Mouse (Mus musculus): ENCODE measurements at regions not wholly inside any gene's neighbourhood (a gene's known extent, or its start where the extent isn't known, plus 50 kb on each side); places are given as distances from the start of the nearest gene placed in this dataset.
"Not testable (repeated sequence)": the region's sequence is repeated elsewhere in the genome, so short reads cannot be mapped to it uniquely, and the experiment has no call there.

- WGBS: 51% methylated on average over 2 of the region's 2 CpGs
Measured at GRCm38 (mm10) chr16:51048650-51049049, 457.7 kb upstream of the Ccdc54 start.

GRCm38 (mm10) chr16:51048169-51048568, 457.2 kb upstream of the Ccdc54 start:
- TF ChIP-seq CTCF (IDR thresholded peaks at IDR 0.05; ENCODE audit: insufficient read depth, low read depth, low read length) (no peak), POLR2A (IDR thresholded peaks at IDR 0.05; ENCODE audit: insufficient read depth, low read depth, low read length) (no peak)
- no peaks in the 10 kb centered on the region for H3K4me1 ChIP-seq (ENCODE audit: control insufficient read depth, insufficient read depth, low read length)
- no peak overlapping the region for H3K4me3 ChIP-seq (ENCODE audit: insufficient read depth, low read depth, low read length)
- WGBS: 93% methylated on average over 4 of the region's 4 CpGs
- no peak overlapping the region for H3K27ac ChIP-seq (ENCODE audit: insufficient read depth, low read depth, low read length)

More at GRCm38 (mm10) chr16:51048650-51049049, 457.7 kb upstream of the Ccdc54 start:
- Histone ChIP-seq H3K4me1 (ENCODE audit: control insufficient read depth, insufficient read depth, low read length) (no peaks in the 10 kb centered on the region), H3K27ac (ENCODE audit: insufficient read depth, low read depth, low read length) (no peak overlapping the region), H3K4me3 (ENCODE audit: insufficient read depth, low read depth, low read length) (no peak overlapping the region)
- no peak for TF ChIP-seq CTCF (IDR thresholded peaks at IDR 0.05; ENCODE audit: insufficient read depth, low read depth, low read length)
- no peak for TF ChIP-seq POLR2A (IDR thresholded peaks at IDR 0.05; ENCODE audit: insufficient read depth, low read depth, low read length)

- Histone ChIP-seq H3K4me1 (ENCODE audit: control insufficient read depth, insufficient read depth, low read length) (no peaks in the 10 kb centered on the region), H3K27ac (ENCODE audit: insufficient read depth, low read depth, low read length) (no peak overlapping the region), H3K4me3 (ENCODE audit: insufficient read depth, low read depth, low read length) (no peak overlapping the region)
- TF ChIP-seq POLR2A (IDR thresholded peaks at IDR 0.05; ENCODE audit: insufficient read depth, low read depth, low read length): no peak
- WGBS: 82% methylated on average over 4 of the region's 4 CpGs
Measured at GRCm38 (mm10) chr16:51041311-51041710, 450.4 kb upstream of the Ccdc54 start.

GRCm38 (mm10) chr16:51002876-51003275, 411.9 kb upstream of the Ccdc54 start:
- Histone ChIP-seq H3K4me3 (ENCODE audit: insufficient read depth, low read depth, low read length) (no peak overlapping the region), H3K4me1 (ENCODE audit: control insufficient read depth, insufficient read depth, low read length) (no peaks in the 10 kb centered on the region), H3K27ac (ENCODE audit: insufficient read depth, low read depth, low read length) (no peak overlapping the region)
- TF ChIP-seq POLR2A (IDR thresholded peaks at IDR 0.05; ENCODE audit: insufficient read depth, low read depth, low read length) (no peak), CTCF (IDR thresholded peaks at IDR 0.05; ENCODE audit: insufficient read depth, low read depth, low read length) (no peak)

- WGBS: 73% methylated on average over 2 of the region's 2 CpGs
- Histone ChIP-seq H3K4me3 (ENCODE audit: insufficient read depth, low read depth, low read length) (no peak overlapping the region), H3K4me1 (ENCODE audit: control insufficient read depth, insufficient read depth, low read length) (no peaks in the 10 kb centered on the region), H3K27ac (ENCODE audit: insufficient read depth, low read depth, low read length) (no peak overlapping the region)
- TF ChIP-seq CTCF (IDR thresholded peaks at IDR 0.05; ENCODE audit: insufficient read depth, low read depth, low read length): no peak
Measured at GRCm38 (mm10) chr16:50964395-50964794, 373.4 kb upstream of the Ccdc54 start.

- WGBS: 81% methylated on average over 4 of the region's 4 CpGs
- Histone ChIP-seq H3K4me3 (ENCODE audit: insufficient read depth, low read depth, low read length) (no peak overlapping the region), H3K27ac (ENCODE audit: insufficient read depth, low read depth, low read length) (no peak overlapping the region), H3K4me1 (ENCODE audit: control insufficient read depth, insufficient read depth, low read length) (no peaks in the 10 kb centered on the region)
- TF ChIP-seq CTCF (IDR thresholded peaks at IDR 0.05; ENCODE audit: insufficient read depth, low read depth, low read length) (no peak), POLR2A (IDR thresholded peaks at IDR 0.05; ENCODE audit: insufficient read depth, low read depth, low read length) (no peak)
Measured at GRCm38 (mm10) chr16:50944091-50944490, 353.1 kb upstream of the Ccdc54 start.

GRCm38 (mm10) chr16:50943581-50943980, 352.6 kb upstream of the Ccdc54 start:
- 94% methylated on average over 6 of the region's 6 CpGs for WGBS
- H3K4me3 ChIP-seq (ENCODE audit: insufficient read depth, low read depth, low read length); H3K4me1 ChIP-seq (ENCODE audit: control insufficient read depth, insufficient read depth, low read length); H3K27ac ChIP-seq (ENCODE audit: insufficient read depth, low read depth, low read length): not testable (repeated sequence)

GRCm38 (mm10) chr16:50942291-50942690, 351.3 kb upstream of the Ccdc54 start:
- TF ChIP-seq POLR2A (IDR thresholded peaks at IDR 0.05; ENCODE audit: insufficient read depth, low read depth, low read length): no peak
- no peak for TF ChIP-seq CTCF (IDR thresholded peaks at IDR 0.05; ENCODE audit: insufficient read depth, low read depth, low read length)
- no peak overlapping the region for H3K27ac ChIP-seq (ENCODE audit: insufficient read depth, low read depth, low read length)
- H3K4me3 ChIP-seq (ENCODE audit: insufficient read depth, low read depth, low read length): no peak overlapping the region
- no peaks in the 10 kb centered on the region for H3K4me1 ChIP-seq (ENCODE audit: control insufficient read depth, insufficient read depth, low read length)

- no peak for TF ChIP-seq CTCF (IDR thresholded peaks at IDR 0.05; ENCODE audit: insufficient read depth, low read depth, low read length)
- TF ChIP-seq POLR2A (IDR thresholded peaks at IDR 0.05; ENCODE audit: insufficient read depth, low read depth, low read length): no peak
- no peak overlapping the region for H3K4me3 ChIP-seq (ENCODE audit: insufficient read depth, low read depth, low read length)
- H3K4me1 ChIP-seq (ENCODE audit: control insufficient read depth, insufficient read depth, low read length): no peaks in the 10 kb centered on the region
- no peak overlapping the region for H3K27ac ChIP-seq (ENCODE audit: insufficient read depth, low read depth, low read length)
- 48% methylated on average over 6 of the region's 6 CpGs for WGBS
Measured at GRCm38 (mm10) chr16:50939316-50939715, 348.4 kb upstream of the Ccdc54 start.

GRCm38 (mm10) chr16:50907732-50908131, 316.8 kb upstream of the Ccdc54 start:
- 37% methylated on average over 2 of the region's 2 CpGs for WGBS
- H3K27ac ChIP-seq (ENCODE audit: insufficient read depth, low read depth, low read length): no peak overlapping the region
- H3K4me1 ChIP-seq (ENCODE audit: control insufficient read depth, insufficient read depth, low read length): no peaks in the 10 kb centered on the region
- H3K4me3 ChIP-seq (ENCODE audit: insufficient read depth, low read depth, low read length): no peak overlapping the region
- TF ChIP-seq CTCF (IDR thresholded peaks at IDR 0.05; ENCODE audit: insufficient read depth, low read depth, low read length) (no peak), POLR2A (IDR thresholded peaks at IDR 0.05; ENCODE audit: insufficient read depth, low read depth, low read length) (no peak)

Measured in olfactory bulb, adult 2 months (tissue).